Mouse (Mus musculus): ENCODE measurements at regions not wholly inside any gene's neighbourhood (a gene's known extent, or its start where the extent isn't known, plus 50 kb on each side); places are given as distances from the start of the nearest gene placed in this dataset.

DNA sequence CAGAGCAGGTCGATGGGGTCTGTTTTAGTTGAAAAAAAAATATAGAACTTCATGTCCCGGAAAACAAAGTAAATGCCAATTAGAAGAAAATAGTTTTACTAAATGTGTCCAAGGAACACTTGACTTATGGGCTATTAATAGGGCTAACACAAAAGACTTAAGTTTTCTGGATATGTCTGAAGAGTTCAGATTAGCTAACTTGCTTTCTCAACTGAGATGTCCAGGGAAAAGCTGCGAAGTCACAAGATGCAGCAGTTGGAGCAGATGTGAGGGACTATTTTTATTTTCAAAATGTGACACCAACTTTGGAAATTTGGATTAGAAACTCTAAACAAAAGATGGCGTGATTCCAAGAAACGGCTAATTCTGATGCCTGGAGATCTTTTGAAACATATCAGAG lies 593.2 kb upstream of the Nrp1 start:
- no peaks in the 10 kb centered on the region for H3K9me3 ChIP-seq (replicated peaks; ENCODE audit: insufficient read depth, low read length)
- no peak overlapping the region for H3K9ac ChIP-seq (ENCODE audit: control insufficient read depth, low read depth, low read length, poor library complexity, severe bottlenecking)
- H3K27me3 ChIP-seq (ENCODE audit: control insufficient read depth in 1 of 2, insufficient read depth in 2 of 2, low read length in 2 of 2) = no peaks in the 10 kb centered on the region
- H3K36me3 ChIP-seq (ENCODE audit: control insufficient read depth in 1 of 2, insufficient read depth in 2 of 2, low read length in 2 of 2) = no peaks in the 10 kb centered on the region
- no peak for DNase-seq (ENCODE audit: low read depth, low spot score)
- H3K27ac ChIP-seq (ENCODE audit: control insufficient read depth, low read depth, low read length) = no peak overlapping the region
- no peak overlapping the region for H3K4me3 ChIP-seq (ENCODE audit: control insufficient read depth in 1 of 2, insufficient read depth in 1 of 2, low read depth in 2 of 2, low read length in 2 of 2)
- no peak for TF ChIP-seq TBP (IDR thresholded peaks at IDR 0.05; ENCODE audit: low read depth, low read length)
- TF ChIP-seq POLR2AphosphoS5 (IDR thresholded peaks at IDR 0.05; ENCODE audit: borderline replicate concordance, low read depth, low read length) = no peak
- TF ChIP-seq GABPA (IDR thresholded peaks at IDR 0.05; ENCODE audit: low read depth, low read length) = no peak
- TF ChIP-seq ZNF384 (IDR thresholded peaks at IDR 0.05; ENCODE audit: low read depth, low read length) = no peak
- TF ChIP-seq MEF2A (IDR thresholded peaks at IDR 0.05; ENCODE audit: extremely low read depth, insufficient replicate concordance, low read depth, low read length, poor library complexity, severe bottlenecking) = no peak
- no peak for TF ChIP-seq ZKSCAN1 (IDR thresholded peaks at IDR 0.05; ENCODE audit: low read depth, low read length)
- no peak for TF ChIP-seq CHD2 (IDR thresholded peaks at IDR 0.05; ENCODE audit: low read length)
- no peaks in the 10 kb centered on the region for H3K4me1 ChIP-seq (ENCODE audit: control insufficient read depth in 1 of 2, insufficient read depth in 2 of 2, low read length in 2 of 2)
- no peaks in the 10 kb centered on the region for H3K79me2 ChIP-seq (ENCODE audit: control insufficient read depth, insufficient read depth, low read length, poor library complexity)

DNA sequence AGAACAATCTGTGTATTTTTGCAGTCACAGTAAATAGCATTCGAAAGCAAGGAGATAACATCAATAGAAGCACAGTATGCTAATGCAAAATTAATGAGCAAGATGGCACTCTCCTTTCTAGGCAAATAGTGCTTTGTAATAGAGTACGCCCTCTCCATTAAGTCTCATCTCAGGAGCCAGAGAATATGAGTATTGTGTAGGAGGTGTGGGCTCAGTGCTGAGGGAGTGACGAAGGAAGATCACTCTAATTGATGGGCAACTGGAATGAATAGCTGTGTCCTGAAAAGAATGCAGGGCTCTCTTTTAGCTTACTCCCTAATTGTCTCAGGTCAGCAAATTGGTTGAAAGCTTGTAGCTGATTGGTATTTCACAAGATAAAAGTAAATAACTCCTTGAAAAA lies 590.1 kb upstream of the Nrp1 start:
- H3K4me1 ChIP-seq (ENCODE audit: control insufficient read depth in 1 of 2, insufficient read depth in 2 of 2, low read length in 2 of 2) = no peaks in the 10 kb centered on the region
- no peak for TF ChIP-seq E2F4 (IDR thresholded peaks at IDR 0.05; ENCODE audit: borderline replicate concordance, low read depth, low read length)
- no peak for TF ChIP-seq KAT2A (conservative IDR thresholded peaks at IDR 0.05; ENCODE audit: low read depth, low read length)
- TF ChIP-seq NELFE (IDR thresholded peaks at IDR 0.05; ENCODE audit: low read depth, low read length) = no peak

DNA sequence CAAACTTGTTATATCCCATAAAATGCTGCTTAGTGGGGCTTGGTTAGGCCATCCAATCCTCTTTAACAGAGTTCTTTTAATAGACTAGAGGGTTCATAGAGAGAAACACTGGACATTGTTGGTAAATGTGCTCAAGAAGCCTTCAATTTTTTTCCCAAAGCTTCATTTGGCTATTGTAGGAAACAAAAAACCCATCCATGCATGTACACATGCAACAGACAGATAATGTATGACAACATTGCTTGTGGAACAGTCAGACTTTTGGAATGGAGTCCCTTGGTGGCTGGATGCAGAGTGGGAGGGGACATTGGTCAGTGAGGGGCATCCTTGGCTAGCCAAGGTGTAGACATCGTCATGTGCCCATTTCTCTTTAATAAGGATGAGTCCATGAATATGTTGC lies 588.8 kb upstream of the Nrp1 start:
- DNase-seq (ENCODE audit: low read depth, low spot score) = no peak
- Histone ChIP-seq H3K4me3 (ENCODE audit: control insufficient read depth in 1 of 2, insufficient read depth in 1 of 2, low read depth in 2 of 2, low read length in 2 of 2) (no peak overlapping the region), H3K36me3 (ENCODE audit: control insufficient read depth in 1 of 2, insufficient read depth in 2 of 2, low read length in 2 of 2) (no peaks in the 10 kb centered on the region), H3K27me3 (ENCODE audit: control insufficient read depth in 1 of 2, insufficient read depth in 2 of 2, low read length in 2 of 2) (no peaks in the 10 kb centered on the region), H3K27ac (ENCODE audit: control insufficient read depth, low read depth, low read length) (no peak overlapping the region), H3K4me1 (ENCODE audit: control insufficient read depth in 1 of 2, insufficient read depth in 2 of 2, low read length in 2 of 2) (no peaks in the 10 kb centered on the region), H3K9me3 (replicated peaks; ENCODE audit: insufficient read depth, low read length) (no peaks in the 10 kb centered on the region), H3K9ac (ENCODE audit: control insufficient read depth, low read depth, low read length, poor library complexity, severe bottlenecking) (no peak overlapping the region), H3K79me2 (ENCODE audit: control insufficient read depth, insufficient read depth, low read length, poor library complexity) (no peaks in the 10 kb centered on the region)
- TF ChIP-seq MAX (IDR thresholded peaks at IDR 0.05; ENCODE audit: low read length) (no peak), USF1 (IDR thresholded peaks at IDR 0.05; ENCODE audit: low read depth, low read length) (no peak), ZKSCAN1 (IDR thresholded peaks at IDR 0.05; ENCODE audit: low read depth, low read length) (no peak), MEF2A (IDR thresholded peaks at IDR 0.05; ENCODE audit: extremely low read depth, insufficient replicate concordance, low read depth, low read length, poor library complexity, severe bottlenecking) (no peak), GABPA (IDR thresholded peaks at IDR 0.05; ENCODE audit: low read depth, low read length) (no peak), POLR2A (IDR thresholded peaks at IDR 0.05; ENCODE audit: control insufficient read depth in 1 of 2, insufficient read depth in 1 of 2, low read depth in 1 of 2, low read length in 2 of 2, poor library complexity in 1 of 2) (no peak), TBP (IDR thresholded peaks at IDR 0.05; ENCODE audit: low read depth, low read length) (no peak), MAFK (IDR thresholded peaks at IDR 0.05; ENCODE audit: borderline replicate concordance, low read depth, low read length) (no peak), EP300 (IDR thresholded peaks at IDR 0.05; ENCODE audit: low read depth in 1 of 2, low read length in 2 of 2) (no peak), JUND (IDR thresholded peaks at IDR 0.05; ENCODE audit: low read depth, low read length) (no peak), ZC3H11A (IDR thresholded peaks at IDR 0.05; ENCODE audit: low read depth, low read length) (no peak), MYC (IDR thresholded peaks at IDR 0.05; ENCODE audit: low read depth, low read length) (no peak), POLR2AphosphoS2 (IDR thresholded peaks at IDR 0.05; ENCODE audit: low read length) (no peak), RCOR1 (IDR thresholded peaks at IDR 0.05; ENCODE audit: low read depth, low read length) (no peak), HCFC1 (IDR thresholded peaks at IDR 0.05; ENCODE audit: low read depth, low read length) (no peak), BHLHE40 (IDR thresholded peaks at IDR 0.05; ENCODE audit: borderline replicate concordance, low read depth, low read length) (no peak)

More for the DNA sequence above, 590.1 kb upstream of the Nrp1 start:
- Histone ChIP-seq H3K4me3 (ENCODE audit: control insufficient read depth in 1 of 2, insufficient read depth in 1 of 2, low read depth in 2 of 2, low read length in 2 of 2) (no peak overlapping the region), H3K9me3 (replicated peaks; ENCODE audit: insufficient read depth, low read length) (no peaks in the 10 kb centered on the region), H3K9ac (ENCODE audit: control insufficient read depth, low read depth, low read length, poor library complexity, severe bottlenecking) (no peak overlapping the region), H3K27ac (ENCODE audit: control insufficient read depth, low read depth, low read length) (no peak overlapping the region), H3K79me2 (ENCODE audit: control insufficient read depth, insufficient read depth, low read length, poor library complexity) (no peaks in the 10 kb centered on the region), H3K27me3 (ENCODE audit: control insufficient read depth in 1 of 2, insufficient read depth in 2 of 2, low read length in 2 of 2) (no peaks in the 10 kb centered on the region), H3K36me3 (ENCODE audit: control insufficient read depth in 1 of 2, insufficient read depth in 2 of 2, low read length in 2 of 2) (no peaks in the 10 kb centered on the region)
- no peak for DNase-seq (ENCODE audit: low read depth, low spot score)
